Mouse (Mus musculus): Measurements from ENCODE around the gene Ppm1n.

DNA sequence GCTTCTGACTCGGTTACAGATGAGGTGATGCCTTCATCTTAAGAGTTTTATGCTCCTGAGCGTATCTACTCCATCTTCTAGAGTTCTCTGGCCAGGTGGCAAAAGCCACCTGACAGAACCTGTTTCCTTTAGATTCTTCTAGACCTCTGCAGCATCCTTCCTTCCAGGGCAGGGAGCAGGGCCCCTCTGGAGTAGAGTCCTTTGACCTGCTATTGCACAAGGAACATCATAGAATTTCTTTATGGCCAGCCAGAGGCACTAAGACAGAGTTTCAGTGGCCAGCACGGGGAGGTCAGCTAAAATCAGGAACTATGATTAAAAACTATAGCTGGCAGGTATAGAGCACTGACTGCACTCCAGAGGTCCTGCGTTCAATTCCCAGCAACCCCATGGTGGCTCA lies 27.8 kb downstream of the Ppm1n start:
- TF ChIP-seq POLR2A (IDR thresholded peaks at IDR 0.05; ENCODE audit: control insufficient read depth, low read depth, low read length) (no peak), CTCF (IDR thresholded peaks at IDR 0.05; ENCODE audit: control insufficient read depth, insufficient read depth, insufficient replicate concordance, low read depth, low read length) (no peak)
